Mouse (Mus musculus): ENCODE measurements around the gene Fgf9.

DNA sequence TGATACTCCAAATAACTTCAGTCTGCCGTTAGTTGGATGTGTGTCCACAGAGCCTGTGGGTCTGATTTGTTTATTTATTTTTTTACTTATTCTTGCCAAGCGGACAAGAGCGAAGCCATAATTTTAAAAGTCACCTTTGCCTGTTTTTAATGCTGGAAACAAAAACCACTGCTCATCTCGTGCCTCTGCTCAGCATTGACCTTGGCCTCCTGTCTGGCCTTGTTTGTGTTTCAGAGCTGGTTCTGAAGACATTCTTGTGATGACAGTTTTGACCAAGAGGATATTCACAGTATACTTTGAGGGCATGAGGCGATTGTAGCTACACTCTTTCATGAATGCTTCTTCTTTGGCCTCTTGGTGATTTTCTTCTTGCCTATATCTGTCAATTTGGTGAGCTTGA is 35.2 kb downstream of the Fgf9 start:
- no peak for TF ChIP-seq CTCF (IDR thresholded peaks at IDR 0.05; ENCODE audit: borderline replicate concordance, insufficient read depth, low read depth, low read length)
- TF ChIP-seq POLR2A (IDR thresholded peaks at IDR 0.05; ENCODE audit: borderline replicate concordance, insufficient read depth, low read length) = no peak

Data from cerebellum, adult 2 months (tissue).